Mouse (Mus musculus) heart, embryonic 14.5 days (tissue): ENCODE data around the gene Maml3. TPM values are rescaled to one million over a fixed set of nuclear protein-coding genes. Genes with fewer than 3 reads are reported as not detected.

Experiments used
- ATAC-seq: fragments of 200-750 bp; cut with Nextera tagmentation; 2 replicates; pipeline ENCODE4 v1.8.0; 2017; ENCODE audit warnings: low read depth, moderate TSS enrichment; ENCODE audit not compliant: insufficient number of reproducible peaks, insufficient read depth, low FRiP score
- H3K27ac ChIP-seq, 2 experiments: fragments of 200-500 bp in 1 of 2; fragments of 300-500 bp in 1 of 2; sonication (generic) in 1 of 2; replicated peaks in 1 of 2; 2 replicates each; pipeline ENCODE4 v1.5.1; 2012 to 2014; ENCODE audit warnings: low read depth in 2 of 2, low read length in 2 of 2, control low read depth in 1 of 2, mild to moderate bottlenecking in 1 of 2, mixed read lengths in 1 of 2; ENCODE audit not compliant: control insufficient read depth in 1 of 2, insufficient read depth in 1 of 2
- H3K27me3 ChIP-seq: fragments of 300-500 bp; sonication (generic); 2 replicates; pipeline ENCODE4 v1.6.1; 2014; ENCODE audit warnings: mild to moderate bottlenecking, low read length, control low read depth; ENCODE audit not compliant: control insufficient read depth, insufficient read depth
- H3K36me3 ChIP-seq: fragments of 300-500 bp; sonication (generic); 2 replicates; pipeline ENCODE4 v1.6.1; 2014; ENCODE audit warnings: mild to moderate bottlenecking, control low read depth, low read length, mixed read lengths; ENCODE audit not compliant: control insufficient read depth, insufficient read depth
- H3K4me1 ChIP-seq, 2 experiments: fragments of 200-500 bp in 1 of 2; fragments of 300-500 bp in 1 of 2; sonication (generic) in 1 of 2; 2 replicates each; pipeline ENCODE4 v1.6.1; 2012 to 2014; ENCODE audit warnings: low read length in 2 of 2, control low read depth in 1 of 2, mixed read lengths in 1 of 2; ENCODE audit not compliant: control insufficient read depth in 2 of 2, insufficient read depth in 2 of 2
- H3K4me2 ChIP-seq: fragments of 300-500 bp; sonication (generic); 2 replicates; pipeline ENCODE4 v1.6.1; 2014; ENCODE audit warnings: mild to moderate bottlenecking, low read length
- H3K4me3 ChIP-seq, 2 experiments: fragments of 200-500 bp in 1 of 2; fragments of 300-500 bp in 1 of 2; sonication (generic) in 1 of 2; 2 replicates each; pipeline ENCODE4 v1.5.1; 2012 to 2014; ENCODE audit warnings: low read length in 2 of 2, mild to moderate bottlenecking in 2 of 2, control low read depth in 1 of 2, low read depth in 1 of 2, moderate library complexity in 1 of 2; ENCODE audit not compliant: control insufficient read depth in 1 of 2, insufficient read depth in 1 of 2
- H3K9ac ChIP-seq: fragments of 300-500 bp; sonication (generic); 2 replicates; pipeline ENCODE4 v1.6.1; 2014; ENCODE audit warnings: mild to moderate bottlenecking, low read length
- H3K9me3 ChIP-seq: fragments of 300-500 bp; sonication (generic); 2 replicates; pipeline ENCODE4 v1.6.1; 2016; ENCODE audit warnings: low read length, control low read depth; ENCODE audit not compliant: control insufficient read depth
- WGBS: fragments of 180-500 bp; shearing (Covaris S2); extraction: QIAGEN DNeasy Blood & Tissue Kit; methylation state at CpG from one replicate; pipeline ENCODE4 v1.1.7; 2014; 5-methylcytosine and 5-hydroxymethylcytosine counted together
- polyA plus RNA-seq: library from polyadenylated mRNA; unstranded; fragments of >200 nt; fragmentation: Nextera tagmentation; extraction: Ambion mirVana; gene quantifications from 2 replicates; pipeline ENCODE4 v1.2.1, GENCODE M21; 2014

Gene Maml3
- polyA plus RNA-seq, 1 experiment from 2014 or later = 2.9 TPM

GRCm38 (mm10) chr3:51840095-51840805 is 264.6 kb downstream of the Maml3 start:
- 63% methylated on average over 13 of the region's 13 CpGs for WGBS
- Histone ChIP-seq H3K4me1 (peaks cover 0 to 3% of the 10 kb centered on the region in 2 experiments; a peak in 2 of 4 replicates), H3K27ac (no peak overlapping the region), H3K36me3 (no peaks in the 10 kb centered on the region), H3K9me3 (no peaks in the 10 kb centered on the region), H3K9ac (no peak overlapping the region), H3K27me3 (no peaks in the 10 kb centered on the region), H3K4me2 (no peak overlapping the region), H3K4me3 (no peak overlapping the region)
- no peak for ATAC-seq

- no peaks in the 10 kb centered on the region for H3K36me3 ChIP-seq
- 72% methylated on average over 5 of the region's 5 CpGs for WGBS
Observed at GRCm38 (mm10) chr3:51839353-51839715, 265.5 kb downstream of the Maml3 start.

GRCm38 (mm10) chr3:51838696-51839352 is 266.1 kb downstream of the Maml3 start:
- Histone ChIP-seq H3K9ac (no peak overlapping the region), H3K4me3 (no peak overlapping the region), H3K9me3 (no peaks in the 10 kb centered on the region), H3K27ac (no peak overlapping the region), H3K4me2 (no peak overlapping the region), H3K27me3 (no peaks in the 10 kb centered on the region), H3K4me1 (peaks cover 0 to 3% of the 10 kb centered on the region in 2 experiments; a peak in 2 of 4 replicates), H3K36me3 (no peaks in the 10 kb centered on the region)
- no peak for ATAC-seq
- 73% methylated on average over 5 of the region's 5 CpGs for WGBS

More at GRCm38 (mm10) chr3:51839353-51839715, 265.5 kb downstream of the Maml3 start:
- no peaks in the 10 kb centered on the region for H3K9me3 ChIP-seq
- no peak for ATAC-seq
- no peak overlapping the region for H3K27ac ChIP-seq
- H3K4me1 ChIP-seq = peaks cover 0 to 3% of the 10 kb centered on the region in 2 experiments; a peak in 2 of 4 replicates
- H3K4me2 ChIP-seq = no peak overlapping the region
- no peaks in the 10 kb centered on the region for H3K27me3 ChIP-seq
- no peak overlapping the region for H3K9ac ChIP-seq
- no peak overlapping the region for H3K4me3 ChIP-seq

- ATAC-seq = no peak
- no peak overlapping the region for H3K9ac ChIP-seq
Observed at GRCm38 (mm10) chr3:51832985-51833384, 271.9 kb downstream of the Maml3 start.

GRCm38 (mm10) chr3:51830821-51831429 is 274.0 kb downstream of the Maml3 start:
- no peak overlapping the region for H3K4me2 ChIP-seq
- no peaks in the 10 kb centered on the region for H3K36me3 ChIP-seq
- H3K9me3 ChIP-seq = no peaks in the 10 kb centered on the region
- peak overlapping the region in 1 of 2 experiments; percentile 50; a peak in 1 of 4 replicates for H3K27ac ChIP-seq
- H3K9ac ChIP-seq = no peak overlapping the region; the same call in 1 of the 2 replicates
- H3K27me3 ChIP-seq = no peaks in the 10 kb centered on the region
- no peak overlapping the region for H3K4me3 ChIP-seq
- peaks cover 7 to 11% of the 10 kb centered on the region in 2 experiments for H3K4me1 ChIP-seq
- WGBS = 43% methylated on average over 9 of the region's 9 CpGs
- ATAC-seq = no peak

More at GRCm38 (mm10) chr3:51832985-51833384, 271.9 kb downstream of the Maml3 start:
- Histone ChIP-seq H3K4me2 (no peak overlapping the region), H3K9me3 (no peaks in the 10 kb centered on the region), H3K36me3 (no peaks in the 10 kb centered on the region), H3K4me1 (peaks cover 7 to 11% of the 10 kb centered on the region in 2 experiments), H3K27me3 (no peaks in the 10 kb centered on the region), H3K27ac (no peak overlapping the region), H3K4me3 (no peak overlapping the region)
- 89% methylated on average over 15 of the region's 15 CpGs for WGBS

GRCm38 (mm10) chr3:51825530-51825929 is 279.3 kb downstream of the Maml3 start:
- H3K27me3 ChIP-seq = no peaks in the 10 kb centered on the region
- H3K36me3 ChIP-seq = no peaks in the 10 kb centered on the region
- WGBS = 78% methylated on average over 10 of the region's 10 CpGs
- no peak overlapping the region for H3K4me3 ChIP-seq
- no peak overlapping the region for H3K9ac ChIP-seq
- no peaks in the 10 kb centered on the region for H3K9me3 ChIP-seq
- no peak overlapping the region for H3K4me2 ChIP-seq
- H3K4me1 ChIP-seq = peaks cover 6 to 14% of the 10 kb centered on the region in 2 experiments
- ATAC-seq = no peak
- H3K27ac ChIP-seq = no peak overlapping the region

GRCm38 (mm10) chr3:51824506-51824905 is 280.4 kb downstream of the Maml3 start:
- Histone ChIP-seq H3K27ac (no peak overlapping the region), H3K9me3 (no peaks in the 10 kb centered on the region), H3K4me3 (no peak overlapping the region), H3K4me2 (no peak overlapping the region), H3K27me3 (no peaks in the 10 kb centered on the region), H3K9ac (no peak overlapping the region), H3K36me3 (no peaks in the 10 kb centered on the region), H3K4me1 (peaks cover 6 to 12% of the 10 kb centered on the region in 2 experiments)
- 89% methylated on average over 9 of the region's 9 CpGs for WGBS
- no peak for ATAC-seq
